Mouse (Mus musculus) spleen, adult 18-20 months (tissue): ENCODE results near the gene Icam2.
A peak's percentile ranks its signal among the peaks of the same experiment; 100 is the strongest.
"Not testable (repeated sequence)": the region's sequence is repeated elsewhere in the genome, so short reads cannot be mapped to it uniquely, and the experiment has no call there.

ENCODE experiments used
- DNase-seq, 2 experiments: peaks; one replicate each; pipeline ENCODE4 v3.0.0; 2022; ENCODE audit warnings: mixed read lengths in 2 of 2

Gene Icam2

DNA sequence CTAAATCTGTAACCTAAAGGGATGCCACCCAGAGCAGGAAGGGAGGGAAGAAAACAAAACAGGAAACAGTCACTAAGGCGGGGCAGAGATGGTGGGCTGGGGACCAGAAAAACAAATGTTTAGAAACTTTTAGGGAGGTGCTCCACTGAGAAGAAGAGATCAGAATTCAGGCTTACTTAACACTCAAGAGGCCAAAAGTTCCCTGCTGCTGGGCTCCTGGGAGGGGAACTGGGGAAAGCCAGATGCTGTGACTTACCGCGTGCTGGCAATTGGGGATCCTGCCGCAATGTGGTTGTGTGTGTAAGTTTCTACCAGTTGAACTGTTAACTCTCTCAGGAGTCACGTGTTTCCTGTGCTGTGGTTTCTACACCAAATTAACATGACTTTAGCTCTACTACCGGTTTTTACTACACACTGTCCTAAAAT, at the start of gene Icam2:
Gene Icam2 (minus strand): TSS at position 285 of the 426 bp plus-strand sequence.
- DNase-seq: peak; percentile 56 to 70

DNA sequence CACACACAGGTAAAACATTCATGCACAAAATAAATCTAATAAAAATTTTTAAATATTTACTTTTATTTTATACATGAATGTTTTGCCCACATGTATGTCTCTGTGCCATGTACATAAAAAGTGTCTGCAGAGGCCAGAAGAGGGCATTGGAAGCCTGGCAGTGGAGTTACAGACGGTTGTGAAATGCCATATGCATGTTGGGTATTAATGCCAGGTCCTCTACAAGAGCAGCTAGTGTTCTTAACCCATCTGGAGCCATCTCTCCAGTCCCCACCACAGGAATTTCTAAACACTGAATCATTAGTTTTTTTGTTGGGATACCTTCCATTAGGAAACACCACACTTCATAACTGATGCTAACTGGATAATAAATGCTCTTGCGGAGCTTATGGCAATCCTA, 49.7 kb upstream of the Icam2 start:
- no peak for DNase-seq

DNA sequence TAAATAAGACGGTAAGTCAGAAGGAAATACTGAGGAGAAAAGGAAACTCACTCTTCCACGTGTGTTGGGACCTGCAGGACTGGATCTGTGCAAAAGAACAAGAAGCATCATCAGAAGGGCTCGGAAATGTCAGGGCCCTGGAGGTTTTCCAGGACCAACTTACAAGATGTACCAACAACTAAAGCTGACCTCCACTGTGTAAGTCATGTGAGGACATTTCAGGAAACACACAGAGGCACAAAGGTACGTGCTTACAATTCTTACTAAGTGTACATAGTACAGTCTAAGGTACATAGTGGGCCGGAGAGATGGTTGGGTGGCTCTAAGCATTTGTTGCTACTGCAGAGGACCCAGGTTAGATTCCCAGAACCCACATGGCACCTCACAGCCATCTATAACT, 49.2 kb upstream of the Icam2 start:
- no peak for DNase-seq

DNA sequence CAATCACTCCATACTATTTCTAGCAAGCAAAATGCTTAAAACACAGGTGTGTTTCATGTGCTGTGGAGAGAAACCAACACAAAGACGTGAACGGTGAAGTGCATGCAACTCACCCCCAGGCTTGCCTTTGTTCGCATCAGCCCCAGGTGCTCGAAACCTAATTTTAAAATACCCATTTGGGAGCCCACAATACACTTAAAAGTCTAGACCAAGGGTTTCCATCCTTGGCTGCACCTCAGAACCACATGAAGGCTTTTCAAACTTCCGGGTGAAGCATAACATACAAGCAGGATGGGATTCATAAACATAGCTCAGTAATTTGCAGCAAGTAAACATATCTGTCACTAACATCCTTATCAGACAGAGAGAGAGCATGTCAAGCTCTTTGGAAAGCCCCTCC, 42.5 kb upstream of the Icam2 start:
- DNase-seq: no peak

DNA sequence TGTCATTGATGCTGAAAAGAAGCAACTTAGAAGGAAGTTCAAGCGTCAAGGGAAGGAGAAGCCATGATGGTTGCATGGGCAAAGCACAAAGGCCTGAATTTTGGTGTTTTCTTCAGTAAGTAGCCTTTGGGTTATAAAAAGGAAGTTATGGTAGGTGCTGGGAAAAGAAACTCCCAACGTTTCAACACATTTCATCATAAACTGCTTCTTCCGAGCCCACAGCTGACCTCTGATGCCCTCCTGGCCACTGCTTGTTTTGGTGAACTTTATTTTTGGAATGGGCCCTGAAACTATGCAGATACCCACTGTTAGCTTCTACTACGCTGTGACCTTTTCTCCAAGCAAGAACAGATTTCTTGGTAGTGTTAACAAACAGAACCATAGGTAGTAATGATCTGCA, 41.8 kb upstream of the Icam2 start:
- DNase-seq: no peak

DNA sequence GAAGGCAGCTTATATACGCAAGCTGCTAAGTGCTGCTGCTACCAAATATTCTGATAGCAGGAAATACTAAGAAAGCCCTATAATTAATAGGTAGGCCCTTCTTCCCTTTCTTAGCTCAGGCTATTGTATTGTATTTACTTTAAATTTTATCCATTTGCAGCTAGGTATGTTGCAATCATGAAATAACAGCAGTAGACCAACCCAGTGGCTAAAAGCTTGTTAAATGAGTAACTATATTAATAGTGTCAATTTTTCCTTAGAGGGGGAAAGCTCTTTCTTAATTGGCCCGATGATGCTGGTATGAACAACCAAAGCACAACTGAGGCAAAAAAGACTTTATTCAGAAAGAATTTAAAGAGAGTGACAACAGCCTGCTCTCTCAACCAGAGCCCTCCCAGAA, 40.7 kb upstream of the Icam2 start:
- DNase-seq: no peak

DNA sequence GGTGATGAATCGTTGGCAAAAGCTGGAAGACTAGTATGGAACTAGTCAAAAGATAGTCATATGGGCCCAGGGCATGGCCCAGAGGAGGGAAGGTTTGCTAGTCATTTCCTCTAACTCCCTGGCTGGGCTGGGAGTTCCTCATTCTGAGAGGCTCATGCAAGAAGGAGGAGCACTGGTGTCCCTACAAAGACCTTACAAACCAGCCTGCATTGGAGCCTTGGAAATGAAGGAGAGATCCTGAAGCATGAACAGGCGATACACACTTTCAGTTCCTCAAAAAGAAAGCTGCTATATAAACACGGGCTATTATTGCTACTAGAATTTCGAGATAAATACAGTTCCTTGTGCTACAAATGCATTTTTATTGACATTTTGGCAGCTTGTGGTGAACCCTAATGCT, 40.2 kb upstream of the Icam2 start:
- DNase-seq: peak in 1 of 2 experiments; percentile 24

DNA sequence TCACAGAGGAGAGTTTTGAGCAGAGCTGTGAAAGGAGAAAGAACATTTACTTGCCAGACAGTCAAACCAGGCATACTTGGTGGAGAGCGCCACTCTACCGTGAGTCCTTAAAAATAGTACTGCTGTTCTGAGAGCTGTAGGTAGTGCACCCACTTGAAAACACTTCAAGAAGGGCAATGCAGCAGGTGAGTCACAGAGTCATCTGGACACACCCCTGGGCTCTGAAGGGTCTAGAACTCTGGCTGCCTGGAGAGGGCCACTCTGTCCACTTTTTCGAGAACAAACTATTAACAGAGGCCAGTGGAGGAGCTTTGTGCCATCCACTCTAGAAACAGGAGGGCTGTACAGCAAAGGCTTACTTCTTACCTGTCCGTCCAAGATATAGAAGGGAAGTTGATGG, 38.6 kb upstream of the Icam2 start:
- no peak for DNase-seq

DNA sequence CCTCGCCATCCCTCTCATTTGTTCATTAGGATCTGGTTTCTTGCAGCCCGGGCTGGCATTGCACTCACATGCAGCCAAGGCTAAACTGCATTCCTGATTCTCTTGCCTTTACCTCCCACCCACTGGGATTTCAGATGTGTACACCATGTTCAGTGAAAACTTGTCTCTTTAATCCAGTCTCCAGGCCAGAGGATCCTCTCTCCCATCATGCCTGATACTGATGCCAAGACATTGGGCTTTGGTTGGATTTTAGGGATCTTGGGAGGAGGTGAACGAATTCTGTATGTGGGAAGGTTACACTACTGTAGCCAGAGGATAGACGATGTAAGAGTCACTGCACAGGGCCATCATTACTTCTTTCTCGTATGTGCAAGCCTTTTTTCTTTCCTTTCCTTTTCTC, 37.3 kb upstream of the Icam2 start:
- no peak for DNase-seq

DNA sequence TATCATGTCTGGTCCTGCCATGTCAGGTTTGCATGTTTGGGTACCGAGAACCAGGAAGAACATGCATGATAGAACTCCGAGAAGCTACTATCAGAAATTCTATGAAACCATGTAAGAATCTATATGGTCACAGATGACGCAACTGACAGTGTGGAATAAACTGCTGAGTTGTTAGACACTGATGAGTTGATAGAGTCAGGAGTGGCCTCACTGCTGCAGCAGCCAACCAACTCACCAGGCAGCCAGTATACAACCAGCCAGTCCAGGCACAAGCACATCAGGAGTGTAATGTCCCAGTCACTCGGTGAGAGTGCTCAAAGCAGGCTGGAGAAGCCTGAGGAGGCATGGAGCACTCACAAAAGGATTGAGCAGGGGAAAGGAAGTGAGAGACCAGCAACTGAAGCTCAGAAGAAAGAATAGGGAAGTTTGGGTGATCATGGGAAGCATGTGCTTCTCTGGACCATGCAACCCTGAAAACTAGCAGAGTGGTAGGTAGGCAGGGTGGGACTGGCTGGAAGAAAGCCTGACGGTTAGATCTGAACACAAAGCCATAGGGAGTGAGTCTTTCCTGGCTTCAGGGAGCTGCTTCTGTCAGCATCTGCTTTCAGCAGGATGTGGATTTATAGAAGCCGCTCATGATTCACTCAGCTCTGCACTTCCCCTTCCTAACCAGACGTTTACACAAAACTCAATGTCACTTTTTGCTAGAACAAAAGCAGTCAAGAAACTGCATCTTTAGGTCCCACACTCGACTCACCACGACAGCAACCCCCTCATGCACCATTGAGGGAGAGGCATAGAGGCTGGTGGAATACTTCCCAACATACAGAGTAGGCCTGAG, 31.6 kb upstream of the Icam2 start:
- peak in 1 of 2 experiments; percentile 29 for DNase-seq

DNA sequence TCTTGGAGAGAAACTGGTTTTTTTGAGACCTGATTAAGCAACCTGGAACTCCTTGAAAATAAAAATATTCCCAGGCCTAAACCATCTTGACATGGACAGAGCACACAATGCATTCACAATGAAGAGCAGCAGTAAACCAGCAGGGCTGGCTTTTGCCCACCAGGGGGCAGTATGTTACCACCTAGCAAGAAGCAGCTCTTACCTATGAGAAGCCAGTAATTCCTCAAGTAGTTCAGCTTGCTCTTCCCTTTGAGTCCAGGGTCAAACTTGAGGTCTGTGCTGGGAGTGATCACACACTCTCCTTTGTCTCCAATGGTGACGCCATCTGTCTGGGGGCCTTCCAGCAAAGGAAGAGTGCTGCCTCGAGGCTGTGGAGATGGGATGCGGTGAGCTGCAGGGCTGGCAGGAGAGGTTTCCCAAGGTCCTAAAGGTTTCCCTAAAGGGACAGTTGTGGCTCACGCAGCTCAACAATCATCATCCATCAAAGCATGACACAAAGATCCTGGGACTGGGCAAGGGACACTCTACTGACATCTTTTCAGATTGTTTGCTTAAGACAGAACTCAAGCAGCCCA, 30.8 kb upstream of the Icam2 start:
- peak; percentile 65 to 80 for DNase-seq

DNA sequence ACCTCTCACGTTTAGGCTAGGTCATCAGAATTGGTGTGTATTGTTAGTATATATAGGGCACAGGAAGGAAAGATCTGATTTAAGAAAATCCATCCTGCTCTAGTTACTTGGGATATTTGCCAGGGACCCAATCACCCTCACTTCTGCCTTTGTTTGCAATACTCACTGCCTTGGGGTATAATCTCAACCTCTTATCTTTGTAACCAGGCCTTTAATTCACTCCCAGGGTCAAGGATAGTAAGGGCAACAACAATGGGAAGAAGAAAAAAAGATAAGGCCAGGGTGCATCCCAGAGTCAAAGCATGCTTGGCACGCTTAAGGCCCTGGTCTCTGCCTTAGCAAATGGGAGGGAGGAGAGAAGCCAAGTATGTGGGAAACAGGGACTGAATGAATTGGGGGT, 30.0 kb upstream of the Icam2 start:
- no peak for DNase-seq

DNA sequence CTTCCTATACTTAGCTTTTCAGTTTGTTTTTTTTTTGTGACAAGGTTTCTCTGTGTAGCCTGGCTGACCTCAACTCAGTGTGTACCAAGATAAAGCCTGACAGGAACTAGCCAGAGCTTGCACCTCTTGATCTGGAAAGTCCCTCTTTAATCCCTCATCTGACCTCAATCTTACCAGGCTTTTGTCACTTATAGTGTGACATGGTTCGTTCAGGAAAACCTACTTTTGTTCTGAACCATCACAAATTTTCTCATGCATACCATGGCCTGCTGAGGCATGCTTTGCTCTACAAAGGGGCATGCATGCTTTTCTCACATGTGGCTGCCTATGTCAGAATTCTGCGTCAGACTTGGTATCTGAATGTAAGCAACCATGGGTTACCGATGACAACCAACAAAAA, 28.5 kb upstream of the Icam2 start:
- no peak for DNase-seq

DNA sequence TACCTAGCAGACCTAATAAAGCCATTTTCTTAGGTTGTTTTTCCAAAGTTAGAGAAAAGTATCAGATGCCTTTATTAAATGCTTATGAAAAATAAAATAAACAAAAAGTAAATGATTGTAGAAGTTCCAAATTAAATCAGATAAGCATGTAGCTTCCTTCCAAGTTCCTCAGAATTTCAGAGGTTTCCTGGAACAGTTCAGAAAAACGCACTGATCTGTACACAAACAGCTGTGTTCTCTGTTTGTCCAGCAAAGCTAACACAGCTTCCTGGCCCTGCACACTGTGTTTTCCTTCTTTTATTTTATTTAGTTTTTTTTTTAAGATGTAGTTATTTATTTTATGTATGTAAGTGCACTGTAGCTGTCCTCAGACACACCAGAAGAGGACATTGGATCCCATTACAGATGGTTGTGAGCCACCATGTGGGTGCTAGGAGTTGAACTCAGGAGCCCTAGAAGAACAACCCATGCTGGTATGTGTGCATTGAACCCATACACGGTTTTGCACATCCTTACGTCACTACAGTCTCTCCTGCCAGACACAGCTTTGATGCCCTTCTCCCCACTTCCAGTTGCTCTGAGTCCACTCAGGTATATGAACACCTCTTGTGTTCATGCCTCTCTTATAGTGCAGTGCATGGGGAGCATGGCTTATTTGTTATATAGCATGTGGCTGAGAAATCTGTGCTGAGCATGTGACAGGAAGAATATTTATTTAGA, 24.9 kb upstream of the Icam2 start:
- DNase-seq: no peak

DNA sequence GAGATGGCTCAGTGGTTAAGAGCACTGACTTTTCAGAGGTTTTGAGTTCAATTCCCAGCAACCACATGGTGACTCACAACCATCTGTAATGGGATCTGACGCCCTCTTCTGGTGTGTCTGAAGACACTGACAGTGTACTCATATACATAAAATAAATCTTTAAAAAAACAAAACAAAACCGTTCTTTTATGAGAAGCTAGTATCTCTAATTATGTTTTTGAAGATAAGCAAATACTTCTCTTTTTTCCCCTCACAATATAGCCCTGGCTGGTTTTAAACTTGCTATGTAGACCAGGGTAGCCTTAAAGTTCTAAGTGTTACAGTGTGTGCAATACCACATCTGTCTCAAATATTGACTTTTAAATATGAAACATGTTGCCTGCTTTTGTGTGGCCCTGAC, 23.3 kb upstream of the Icam2 start:
- DNase-seq: no peak

DNA sequence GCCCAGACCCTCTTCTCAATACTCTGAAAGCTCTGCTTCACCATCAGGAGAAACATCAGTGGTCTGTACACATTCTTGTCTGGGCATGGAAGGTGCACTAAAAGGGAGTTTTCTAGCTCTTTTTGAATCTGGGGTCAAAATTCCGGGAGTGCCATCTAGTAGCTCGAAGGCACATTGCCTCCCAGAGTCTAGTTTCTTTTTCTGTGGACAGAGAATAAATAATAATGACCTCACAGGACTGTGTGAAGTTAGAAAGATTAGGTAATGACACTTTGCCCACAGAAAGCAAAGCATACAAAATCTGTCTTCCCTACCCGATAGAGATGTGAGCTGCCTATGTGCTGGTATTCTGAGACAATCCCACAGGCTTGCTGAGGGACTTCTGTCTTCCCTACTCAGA, 22.6 kb upstream of the Icam2 start:
- DNase-seq: no peak

DNA sequence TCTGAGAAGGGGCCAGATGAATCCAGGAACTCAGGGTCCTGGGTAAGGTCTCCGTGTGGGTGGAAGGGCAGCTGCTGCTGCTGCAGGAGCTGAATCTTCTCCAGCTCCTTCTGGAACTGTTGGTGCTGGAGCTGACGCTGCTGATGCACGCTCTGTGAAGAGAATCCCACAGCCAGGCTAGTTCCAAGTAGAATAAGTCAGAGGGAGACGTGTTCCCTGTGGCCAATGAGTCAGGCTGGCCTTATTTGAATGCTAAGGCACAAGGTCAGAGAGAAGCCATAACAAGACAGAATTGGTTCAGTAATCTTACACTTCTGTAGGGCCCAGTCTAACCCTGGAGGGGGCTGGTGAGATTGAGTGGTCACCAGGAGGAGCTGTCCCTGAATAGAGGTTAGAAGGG, 22.1 kb upstream of the Icam2 start:
- DNase-seq: no peak

DNA sequence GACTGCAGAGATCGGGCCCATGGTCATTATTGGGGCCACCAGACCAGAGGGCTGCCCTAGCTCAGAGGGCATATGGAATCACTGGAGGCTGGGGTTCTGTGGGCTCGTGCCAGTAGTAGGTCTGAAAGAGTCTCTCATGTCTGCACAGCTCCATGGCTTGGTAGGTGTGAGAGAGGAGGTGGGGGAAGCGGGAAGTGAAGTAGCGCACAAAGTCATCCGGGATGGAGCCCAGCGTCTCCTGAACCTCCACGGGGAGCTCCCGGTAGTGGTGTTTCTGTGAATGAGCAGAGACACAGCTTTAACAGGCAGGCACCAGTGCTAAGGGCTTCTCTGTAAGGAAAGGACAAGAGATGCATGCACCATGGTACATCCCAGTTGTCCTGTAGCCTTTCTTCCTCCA, 10.6 kb upstream of the Icam2 start:
- DNase-seq: no peak

DNA sequence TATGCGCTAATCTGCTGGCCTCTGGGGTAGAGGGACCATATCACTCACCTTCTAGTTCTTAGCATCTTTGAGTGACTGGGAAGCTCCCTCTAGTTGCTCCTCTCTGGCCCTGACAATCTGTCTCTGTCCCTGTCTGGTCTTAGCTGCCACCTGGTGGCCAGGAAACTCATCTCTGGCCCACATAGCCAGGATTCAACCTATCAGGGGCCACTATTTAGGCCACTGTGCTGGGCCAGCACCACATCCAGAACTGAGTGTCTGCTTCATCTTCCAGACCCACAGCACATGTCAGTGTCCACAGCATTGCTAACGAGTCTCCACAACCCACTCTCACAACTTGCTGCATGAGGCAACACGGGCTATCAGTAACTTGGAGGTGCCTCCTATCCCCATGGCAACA, 9.8 kb upstream of the Icam2 start:
- peak in 1 of 2 experiments; percentile 33 for DNase-seq

DNA sequence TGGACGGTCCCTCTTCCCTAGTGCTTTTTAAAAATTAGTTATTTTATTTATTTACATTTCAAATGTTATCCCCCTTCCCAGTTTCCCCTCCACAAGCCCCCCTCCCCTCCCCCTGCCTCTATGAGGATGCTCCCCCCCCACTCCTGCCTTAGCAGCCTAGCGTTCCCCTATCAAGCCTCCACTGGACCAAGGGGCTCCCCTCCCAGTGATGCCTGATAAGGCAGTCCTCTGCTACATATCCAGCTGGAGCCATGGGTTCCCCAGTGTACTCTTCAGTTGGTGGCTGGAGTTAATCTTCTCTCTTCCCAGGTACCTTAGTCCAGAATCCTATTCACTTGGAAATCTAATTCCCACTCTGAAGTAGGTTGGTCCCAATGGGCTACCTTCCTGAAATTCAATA, 6.2 kb upstream of the Icam2 start:
- DNase-seq: not testable (repeated sequence)

DNA sequence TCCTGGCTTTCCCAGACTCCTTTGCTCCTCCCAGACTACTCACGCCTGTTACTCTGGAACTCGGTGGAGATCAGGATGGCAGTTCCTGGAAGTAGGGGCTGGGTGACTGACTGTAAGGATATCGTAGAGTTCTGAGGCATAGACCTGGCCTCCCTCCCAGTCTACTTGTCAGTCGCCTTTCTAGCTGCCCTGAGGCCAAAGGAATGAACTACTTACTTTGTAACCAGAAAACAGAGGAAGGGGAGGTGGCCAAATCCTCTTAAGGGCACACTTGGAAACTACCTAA, 5.4 kb upstream of the Icam2 start:
- no peak for DNase-seq

DNA sequence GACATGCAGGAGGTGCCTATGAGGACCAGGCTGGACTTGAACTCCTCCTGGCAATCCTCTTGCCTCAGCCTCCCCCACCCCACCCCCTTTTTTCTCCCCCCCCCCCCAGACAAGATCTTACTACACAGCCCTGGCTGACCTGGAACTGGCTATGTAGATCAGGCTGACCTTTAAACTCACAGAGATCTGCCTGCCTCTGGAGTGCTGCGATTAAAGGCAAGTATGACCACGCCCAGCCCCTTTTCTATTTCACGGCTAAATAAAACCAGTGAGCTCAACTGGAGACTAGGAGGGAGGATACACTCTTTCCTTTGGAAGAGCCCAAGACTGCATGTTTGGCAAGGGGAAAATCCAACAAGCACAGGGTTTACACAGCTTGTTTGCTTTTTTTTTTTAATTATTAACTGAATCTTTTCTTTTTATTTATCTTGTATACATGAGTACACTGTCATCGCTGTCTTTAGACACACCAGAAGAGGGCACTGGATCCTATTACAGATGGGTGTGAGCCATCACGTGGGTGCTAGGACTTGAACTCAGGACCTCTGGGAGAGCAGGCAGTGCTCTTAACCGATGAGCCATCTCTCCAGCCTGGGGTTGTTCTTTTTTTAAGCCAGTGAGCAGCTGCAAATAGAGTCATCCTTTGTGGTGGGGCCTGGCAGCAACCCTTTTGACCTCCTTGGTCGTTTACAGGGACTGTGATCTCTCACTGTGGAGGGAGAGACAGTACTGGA, 4.9 kb upstream of the Icam2 start:
- DNase-seq: no peak

DNA sequence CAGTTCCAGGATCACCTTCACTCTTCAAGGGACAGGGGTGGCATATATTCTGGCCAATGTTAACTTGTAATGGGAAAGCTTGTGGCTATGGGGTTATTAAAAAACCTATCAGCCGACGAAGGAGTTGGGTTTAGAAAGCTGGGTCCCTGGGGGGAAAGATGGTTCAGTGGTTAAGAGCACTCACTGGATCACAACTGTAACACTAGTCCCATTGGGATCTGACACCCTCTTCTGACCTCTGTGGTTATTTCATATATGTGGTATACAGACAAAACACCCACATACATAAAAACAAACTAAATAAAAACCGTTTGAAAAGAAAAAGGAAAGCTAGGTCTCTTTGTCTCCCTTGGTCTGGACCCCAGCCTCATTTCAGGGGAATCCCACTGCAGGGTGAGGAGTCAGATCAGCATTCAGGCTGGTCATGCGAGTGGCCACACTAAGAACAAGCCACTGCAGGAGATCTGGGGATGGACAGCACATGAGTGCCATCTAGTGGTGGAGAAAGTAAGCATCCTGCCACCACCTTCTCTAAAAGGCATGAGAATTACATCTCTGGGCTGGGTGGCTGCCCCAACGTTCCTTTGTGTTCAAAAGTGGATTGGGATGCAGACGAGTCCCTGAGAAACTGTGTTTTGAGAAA, 3.8 kb upstream of the Icam2 start:
- peak; percentile 52 to 72 for DNase-seq
